Mouse (Mus musculus) cerebellum, adult 2 months (tissue): ENCODE results near the gene 2210407C18Rik.

ENCODE experiments used
- CTCF ChIP-seq: fragments of 200-500 bp; IDR thresholded peaks from 2 replicates; pipeline ENCODE4 v1.5.1; 2011; ENCODE audit warnings: low read depth, mild to moderate bottlenecking, control low read depth, low read length, moderate library complexity, borderline replicate concordance; ENCODE audit not compliant: insufficient read depth
- POLR2A ChIP-seq: fragments of 200-500 bp; IDR thresholded peaks from 2 replicates; pipeline ENCODE4 v1.6.1; 2011; ENCODE audit warnings: low read length, control low read depth, borderline replicate concordance; ENCODE audit not compliant: insufficient read depth

- TF ChIP-seq POLR2A: no peak
- no peak for TF ChIP-seq CTCF
These were observed 1.3 kb downstream of the 2210407C18Rik start for GRCm38 (mm10) chr11:58614526-58614925.
